Mouse (Mus musculus) ES-Bruce4 (cell line): ENCODE measurements at regions not wholly inside any gene's neighbourhood (a gene's known extent, or its start where the extent isn't known, plus 50 kb on each side); places are given as distances from the start of the nearest gene placed in this dataset.

Source experiments
- H3K27ac ChIP-seq: 2 replicates; pipeline ENCODE4 v1.5.1; 2012; ENCODE audit warnings: low read length, inconsistent platforms; ENCODE audit not compliant: insufficient read depth
- H3K27me3 ChIP-seq: 2 replicates; pipeline ENCODE4 v1.6.1; 2012; ENCODE audit warnings: mild to moderate bottlenecking, low read length, inconsistent platforms; ENCODE audit not compliant: control insufficient read depth, poor library complexity, insufficient read depth, severe bottlenecking
- H3K36me3 ChIP-seq: 2 replicates; pipeline ENCODE4 v1.6.1; 2012; ENCODE audit warnings: inconsistent platforms, mild to moderate bottlenecking, low read length, moderate library complexity; ENCODE audit not compliant: control insufficient read depth, poor library complexity, insufficient read depth, severe bottlenecking
- H3K4me1 ChIP-seq: one replicate; pipeline ENCODE4 v1.8.1; 2011; ENCODE audit warnings: low read length; ENCODE audit not compliant: control insufficient read depth, insufficient read depth
- H3K4me3 ChIP-seq: 2 replicates; pipeline ENCODE4 v1.5.1; 2011; ENCODE audit warnings: low read depth, mild to moderate bottlenecking, low read length
- H3K9ac ChIP-seq: 2 replicates; pipeline ENCODE4 v1.6.1; 2012; ENCODE audit warnings: low read depth, mild to moderate bottlenecking, inconsistent platforms; ENCODE audit not compliant: poor library complexity, severe bottlenecking
- H3K9me3 ChIP-seq: replicated peaks from 2 replicates; pipeline ENCODE4 v1.6.1; 2012; ENCODE audit warnings: mild to moderate bottlenecking, low read length, inconsistent platforms; ENCODE audit not compliant: control insufficient read depth, poor library complexity, insufficient read depth, severe bottlenecking
- CTCF ChIP-seq: IDR thresholded peaks from one replicate; pipeline ENCODE4 v1.8.1; 2011; ENCODE audit warnings: low read depth, low read length
- EP300 ChIP-seq: IDR thresholded peaks from 2 replicates; pipeline ENCODE4 v1.6.1; 2011; ENCODE audit warnings: low read depth, low read length; ENCODE audit not compliant: insufficient read depth
- POLR2A ChIP-seq: IDR thresholded peaks from one replicate; pipeline ENCODE4 v1.8.1; 2011; ENCODE audit warnings: low read length; ENCODE audit not compliant: insufficient read depth

DNA sequence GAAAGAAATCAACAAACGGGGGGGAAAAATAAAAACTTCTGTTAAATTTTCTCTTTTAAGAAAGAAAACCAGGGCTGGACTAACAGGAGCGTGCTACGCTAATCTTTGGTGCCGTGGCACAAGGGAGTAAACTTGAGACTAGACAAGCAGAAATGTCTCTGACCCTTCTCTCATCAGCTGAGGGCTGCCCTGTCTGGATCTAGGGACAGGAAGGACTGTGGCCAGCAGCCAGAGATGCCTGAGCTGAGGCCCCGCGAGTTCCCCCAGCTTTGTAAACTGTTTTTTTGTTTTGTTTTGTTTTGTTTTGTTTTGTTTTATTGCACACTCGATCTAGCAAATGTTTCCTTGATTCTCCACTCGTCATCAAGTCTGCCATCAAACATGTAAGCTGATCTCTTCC, 239.4 kb upstream of the Lrig3 start:
- Histone ChIP-seq H3K36me3 (no peaks in the 10 kb centered on the region), H3K4me3 (no peak overlapping the region), H3K9ac (no peak overlapping the region), H3K4me1 (no peaks in the 10 kb centered on the region), H3K27me3 (peaks cover 4% of the 10 kb centered on the region; the same call in 1 of the 2 replicates), H3K9me3 (0 out of 2 replicates have a peak, but pooled peaks cover 5% of the 10 kb centered on the region), H3K27ac (no peak overlapping the region)
- TF ChIP-seq EP300 (no peak), POLR2A (no peak), CTCF (no peak)

DNA sequence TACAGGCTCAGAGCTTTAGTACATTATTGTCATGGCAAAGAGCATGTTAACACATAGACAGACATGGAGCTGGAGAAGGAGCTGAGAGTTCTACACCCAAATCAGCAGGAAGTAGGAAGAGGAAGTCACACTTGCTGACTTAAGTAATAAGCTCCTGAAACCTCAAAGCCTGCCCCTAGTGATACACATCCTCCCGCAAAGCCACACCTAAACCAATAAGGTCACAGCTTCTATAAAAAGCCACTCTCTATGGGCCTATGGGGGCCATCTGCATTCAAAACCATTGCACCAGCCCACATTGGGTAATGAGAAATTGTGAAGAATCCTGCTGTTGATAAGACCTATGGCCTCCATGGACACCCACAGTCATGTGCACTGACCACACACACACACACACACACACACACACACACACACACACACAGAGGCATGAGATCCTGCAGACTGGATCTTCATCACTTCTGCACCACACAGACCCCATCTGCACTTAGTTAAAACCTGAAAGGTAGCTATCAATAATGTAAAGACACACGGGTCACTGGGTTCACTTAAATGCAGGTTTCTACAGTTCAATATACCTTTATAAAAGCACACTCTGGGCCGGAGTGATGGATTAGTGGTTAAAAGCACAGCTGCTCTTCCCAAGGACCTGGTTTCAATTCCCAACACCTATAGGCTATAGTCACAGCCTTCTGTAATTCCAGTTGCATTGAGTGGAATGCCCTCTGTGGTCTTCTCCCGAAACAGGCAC, 230.0 kb upstream of the Lrig3 start:
- Histone ChIP-seq H3K27me3 (no peaks in the 10 kb centered on the region), H3K36me3 (no peaks in the 10 kb centered on the region), H3K9ac (no peak overlapping the region), H3K4me1 (no peaks in the 10 kb centered on the region), H3K9me3 (no peaks in the 10 kb centered on the region), H3K4me3 (no peak overlapping the region), H3K27ac (no peak overlapping the region)
- TF ChIP-seq EP300: no peak
- TF ChIP-seq CTCF: no peak
- TF ChIP-seq POLR2A: no peak

DNA sequence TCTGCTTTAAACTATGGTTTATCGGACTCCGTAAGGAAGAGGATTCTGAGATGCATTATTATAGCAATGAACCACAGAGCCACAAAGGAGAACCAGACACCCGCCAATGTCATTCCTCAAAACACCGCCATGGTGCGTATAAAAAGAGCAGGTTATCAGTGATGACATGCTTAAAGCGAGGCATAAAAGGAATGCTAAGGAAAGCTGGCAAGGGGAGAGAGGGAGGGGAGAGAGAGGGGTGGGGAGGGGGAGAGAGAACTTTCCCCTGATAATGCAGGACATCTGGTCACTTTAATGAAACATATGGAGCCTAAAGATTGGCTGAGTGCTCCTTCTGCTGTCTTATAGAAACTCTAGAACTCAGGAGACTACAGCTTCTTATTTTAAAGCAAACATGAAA, 222.8 kb upstream of the Lrig3 start:
- Histone ChIP-seq H3K4me3 (no peak overlapping the region), H3K4me1 (no peaks in the 10 kb centered on the region), H3K9ac (no peak overlapping the region), H3K27me3 (no peaks in the 10 kb centered on the region), H3K36me3 (no peaks in the 10 kb centered on the region), H3K27ac (no peak overlapping the region), H3K9me3 (no peaks in the 10 kb centered on the region)
- no peak for TF ChIP-seq POLR2A
- no peak for TF ChIP-seq CTCF
- no peak for TF ChIP-seq EP300

DNA sequence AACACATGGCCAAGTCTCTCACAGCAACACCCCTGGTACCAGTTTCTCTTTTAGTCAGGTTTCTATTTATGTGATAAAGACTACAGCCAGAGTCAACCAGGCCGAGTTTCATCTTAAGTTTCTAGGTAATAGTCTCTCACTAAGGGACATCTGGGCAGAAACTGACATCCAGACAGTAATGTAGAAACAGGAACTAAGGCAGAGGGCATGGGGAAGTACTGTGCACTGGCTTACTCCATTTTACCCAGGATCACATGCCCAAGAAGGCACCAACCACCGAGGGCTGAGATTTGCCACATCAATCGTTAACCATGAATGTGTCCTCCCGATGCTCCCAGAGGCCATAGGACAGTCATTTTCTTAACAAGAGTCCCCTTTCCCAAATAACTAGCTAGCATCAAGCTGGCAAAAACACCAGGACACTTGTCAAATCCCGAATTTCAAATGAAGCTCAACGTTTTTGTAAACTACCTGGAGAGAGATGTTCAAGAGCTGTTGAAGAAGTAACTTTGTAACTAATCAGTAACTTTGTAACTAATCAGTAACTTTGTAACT, 216.9 kb upstream of the Lrig3 start:
- no peak overlapping the region for H3K27ac ChIP-seq
- no peaks in the 10 kb centered on the region for H3K27me3 ChIP-seq
- H3K4me1 ChIP-seq: no peaks in the 10 kb centered on the region
- no peak overlapping the region for H3K9ac ChIP-seq
- H3K36me3 ChIP-seq: no peaks in the 10 kb centered on the region
- TF ChIP-seq EP300 (no peak), CTCF (no peak)
- no peak overlapping the region for H3K4me3 ChIP-seq
- no peaks in the 10 kb centered on the region for H3K9me3 ChIP-seq

DNA sequence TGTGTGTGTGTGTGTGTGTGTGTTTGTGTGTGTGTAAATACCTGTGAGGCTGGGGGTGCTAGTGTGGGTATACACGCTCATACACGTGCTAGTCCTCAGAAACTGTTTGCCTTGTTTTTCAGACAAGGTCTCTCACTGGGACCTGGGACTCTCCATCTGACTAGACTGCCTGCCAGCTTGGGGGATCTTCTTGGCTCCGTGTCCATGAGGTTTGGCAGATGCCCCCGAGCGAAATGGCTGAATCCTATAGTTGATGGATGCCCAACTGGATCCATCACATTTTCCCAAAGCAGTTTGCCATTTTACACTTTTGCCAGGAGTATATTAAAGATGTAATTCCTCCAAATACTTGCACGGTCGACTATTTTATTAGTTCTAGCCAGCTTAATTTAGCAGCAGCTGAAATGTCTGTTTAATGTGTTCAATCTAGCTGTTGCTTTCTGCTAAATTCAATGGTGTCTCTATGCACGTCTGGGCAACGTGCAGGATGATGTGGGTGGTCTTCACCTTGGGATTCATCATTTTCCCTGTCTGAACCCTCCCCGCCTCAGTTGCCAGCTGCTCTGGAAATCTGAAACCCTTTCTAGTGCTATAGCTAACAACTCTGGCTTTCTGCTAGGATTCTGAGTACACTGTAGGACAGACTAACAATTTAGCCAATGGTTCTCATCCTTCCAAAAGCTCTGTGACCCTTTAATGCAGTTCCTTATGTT, 213.3 kb upstream of the Lrig3 start:
- H3K9ac ChIP-seq: no peak overlapping the region
- no peak overlapping the region for H3K27ac ChIP-seq
- H3K36me3 ChIP-seq: no peaks in the 10 kb centered on the region
- no peaks in the 10 kb centered on the region for H3K9me3 ChIP-seq
- TF ChIP-seq EP300: no peak
- TF ChIP-seq CTCF: no peak
- no peak for TF ChIP-seq POLR2A
- H3K4me1 ChIP-seq: no peaks in the 10 kb centered on the region
- no peaks in the 10 kb centered on the region for H3K27me3 ChIP-seq
- H3K4me3 ChIP-seq: no peak overlapping the region

DNA sequence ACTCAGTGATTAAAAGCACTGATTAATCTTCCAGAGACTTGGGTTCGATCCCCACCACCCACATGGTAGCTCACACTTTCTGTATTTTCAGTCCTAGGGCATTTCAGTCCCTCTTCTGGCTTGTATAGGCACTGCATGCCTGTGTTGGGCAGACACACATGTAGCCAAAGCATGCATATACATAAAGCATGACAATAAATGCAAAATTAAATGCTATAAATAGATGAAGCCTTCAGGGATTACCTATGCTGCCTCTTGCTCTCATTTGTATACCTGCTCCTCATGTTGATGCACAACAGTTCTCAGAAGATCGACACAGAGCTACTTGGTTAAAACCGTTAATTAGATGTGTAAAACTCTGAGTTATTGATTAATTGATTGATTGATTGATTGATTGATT, 206.8 kb upstream of the Lrig3 start:
- no peak overlapping the region for H3K4me3 ChIP-seq
- no peaks in the 10 kb centered on the region for H3K36me3 ChIP-seq
- H3K27ac ChIP-seq: no peak overlapping the region
- no peak overlapping the region for H3K9ac ChIP-seq
- TF ChIP-seq EP300 (no peak), POLR2A (no peak), CTCF (no peak)
- no peaks in the 10 kb centered on the region for H3K4me1 ChIP-seq
- no peaks in the 10 kb centered on the region for H3K27me3 ChIP-seq
- 0 out of 2 replicates have a peak, but pooled peaks cover 2% of the 10 kb centered on the region for H3K9me3 ChIP-seq
